Mouse (Mus musculus): ENCODE measurements at regions not wholly inside any gene's neighbourhood (a gene's known extent, or its start where the extent isn't known, plus 50 kb on each side); places are given as distances from the start of the nearest gene placed in this dataset.
A peak's percentile ranks its signal among the peaks of the same experiment; 100 is the strongest.
"Not testable (repeated sequence)": the region's sequence is repeated elsewhere in the genome, so short reads cannot be mapped to it uniquely, and the experiment has no call there.

DNA sequence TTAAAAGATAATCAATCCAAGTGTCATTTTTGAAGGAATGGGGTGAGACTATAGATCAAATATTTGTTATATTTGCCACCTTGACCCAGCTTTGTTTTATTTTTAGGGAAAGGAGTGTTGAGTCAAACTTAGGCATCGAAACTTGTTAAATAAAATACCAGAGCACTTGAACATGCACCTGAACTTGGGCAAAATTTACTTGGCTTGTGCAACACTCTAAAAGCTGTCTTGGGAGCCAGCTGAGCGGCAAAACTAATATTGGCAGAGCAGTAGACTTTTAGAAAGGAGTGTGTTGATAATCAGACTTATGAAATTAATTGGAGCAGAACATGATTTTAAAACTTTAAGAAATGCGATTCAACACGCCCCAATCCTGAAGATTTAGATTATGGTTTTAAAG lies 346.7 kb downstream of the Samd5 start:
- 85% methylated on average over 4 of the region's 4 CpGs for WGBS

DNA sequence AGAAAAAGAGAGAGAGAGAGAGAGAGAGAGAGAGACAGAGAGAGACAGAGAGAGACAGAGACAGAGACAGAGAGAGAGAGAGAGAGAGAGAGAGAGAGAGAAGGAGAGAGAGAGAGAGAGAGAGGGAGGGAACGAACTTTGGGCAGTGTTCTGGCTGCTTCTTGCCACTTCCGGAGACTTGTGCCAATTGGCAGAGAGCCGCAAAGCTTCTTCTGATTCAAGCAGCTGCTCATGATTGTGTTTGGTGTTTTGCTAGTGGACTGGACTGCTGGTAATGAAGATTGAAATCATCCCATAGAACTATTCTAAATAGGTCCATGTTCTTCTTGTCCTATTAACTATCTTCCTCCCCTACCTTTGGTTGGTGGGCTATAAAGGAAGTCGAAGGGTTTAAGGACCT lies 347.1 kb downstream of the Samd5 start:
- DNase-seq (ENCODE audit: low read depth, low spot score): not testable (repeated sequence)
- 51% methylated on average over 4 of the region's 4 CpGs for WGBS

More for the DNA sequence above, 346.7 kb downstream of the Samd5 start:
- no peak for DNase-seq (ENCODE audit: low read depth, low spot score)

GRCm38 (mm10) chr10:9312326-9312725 lies 362.7 kb downstream of the Samd5 start:
- no peak for DNase-seq (ENCODE audit: low read depth, low spot score)
- WGBS: 82% methylated on average over 6 of the region's 6 CpGs

DNA sequence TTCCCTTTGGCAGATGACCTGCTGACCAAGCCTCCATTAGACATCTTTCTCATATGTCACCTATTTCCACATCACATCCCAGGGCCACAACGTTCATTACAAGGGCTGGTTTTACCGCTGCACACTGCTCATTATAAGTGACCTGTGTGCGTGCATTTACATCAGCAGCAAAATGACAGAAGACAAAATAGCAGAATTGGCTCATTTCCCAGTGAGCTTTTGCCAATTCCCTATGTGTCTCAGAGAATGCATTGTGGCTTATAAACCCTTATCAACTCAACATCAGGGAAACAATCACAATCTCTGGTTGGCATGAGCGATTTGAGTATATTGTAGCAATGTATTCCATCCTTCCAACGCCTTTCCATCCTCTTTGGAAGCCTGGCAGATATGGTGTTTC lies 364.7 kb downstream of the Samd5 start:
- no peak for DNase-seq (ENCODE audit: low read depth, low spot score)
- WGBS: 44% methylated on average over 5 of the region's 5 CpGs

GRCm38 (mm10) chr10:9296055-9296454 lies 379.0 kb downstream of the Samd5 start:
- DNase-seq (ENCODE audit: low read depth, low spot score): no peak
- 13% methylated on average over 1 of the region's 1 CpGs for WGBS

GRCm38 (mm10) chr10:9295269-9295668 lies 379.7 kb downstream of the Samd5 start:
- DNase-seq (ENCODE audit: low read depth, low spot score): peak; percentile 37
- WGBS: 38% methylated on average over 1 of the region's 1 CpGs

- 60% methylated on average over 2 of the region's 2 CpGs for WGBS
- DNase-seq (ENCODE audit: low read depth, low spot score): no peak
These were observed 380.4 kb downstream of the Samd5 start for GRCm38 (mm10) chr10:9294620-9295019.

DNA sequence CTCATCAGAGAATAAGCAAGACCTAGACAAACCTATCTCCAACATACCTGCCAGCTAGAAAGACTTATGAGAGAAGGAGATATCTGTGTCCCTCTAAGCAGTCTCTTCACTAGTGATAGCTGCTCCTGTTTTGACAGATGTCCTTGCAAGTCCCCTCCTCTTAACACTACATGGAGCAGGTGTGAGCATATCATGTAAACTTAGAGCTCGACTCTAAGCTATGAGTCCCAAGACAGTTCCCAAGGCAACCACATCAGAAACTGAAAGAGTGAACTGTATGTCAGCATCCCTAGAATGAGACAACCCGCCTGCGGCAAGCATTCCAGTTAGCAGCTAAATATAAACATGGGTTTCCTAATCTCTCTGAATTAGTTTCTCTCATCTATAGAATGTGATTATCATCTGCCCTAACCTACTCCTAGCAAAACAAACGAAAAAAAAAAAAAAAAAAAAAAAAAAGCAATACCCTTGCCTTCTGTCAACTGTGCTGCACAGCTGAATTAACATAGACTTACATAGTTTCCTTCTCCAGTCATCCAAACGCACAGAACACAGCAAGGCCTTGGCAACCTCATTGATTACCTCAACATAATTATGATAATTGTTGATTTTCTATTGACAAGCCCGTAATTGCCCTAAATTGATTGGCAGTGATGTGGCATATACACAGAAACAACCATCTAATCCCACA lies 383.4 kb downstream of the Samd5 start:
- WGBS: 56% methylated on average over 6 of the region's 6 CpGs
- DNase-seq (ENCODE audit: low read depth, low spot score): no peak

DNA sequence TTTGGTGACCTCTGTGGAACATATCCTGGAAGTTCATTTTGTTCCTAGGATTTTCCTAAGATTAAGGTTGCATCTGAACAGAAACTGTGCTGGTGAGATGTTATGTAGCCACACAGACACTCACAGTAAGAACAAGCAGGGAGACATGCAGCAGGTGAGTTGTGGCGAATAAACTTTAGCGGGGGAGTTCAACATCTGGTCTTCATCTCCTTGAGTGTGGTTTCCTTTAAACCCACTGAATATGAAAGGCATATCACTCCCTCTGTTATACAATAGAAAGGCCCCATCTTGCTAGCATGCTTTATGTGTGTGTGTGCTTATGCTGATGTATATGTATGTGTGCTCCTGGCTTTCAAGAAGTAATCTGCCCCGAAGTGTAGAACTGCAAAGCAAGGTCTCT lies 387.1 kb upstream of the Sash1 start:
- 90% methylated on average over 3 of the region's 3 CpGs for WGBS
- no peak for DNase-seq (ENCODE audit: low read depth, low spot score)

DNA sequence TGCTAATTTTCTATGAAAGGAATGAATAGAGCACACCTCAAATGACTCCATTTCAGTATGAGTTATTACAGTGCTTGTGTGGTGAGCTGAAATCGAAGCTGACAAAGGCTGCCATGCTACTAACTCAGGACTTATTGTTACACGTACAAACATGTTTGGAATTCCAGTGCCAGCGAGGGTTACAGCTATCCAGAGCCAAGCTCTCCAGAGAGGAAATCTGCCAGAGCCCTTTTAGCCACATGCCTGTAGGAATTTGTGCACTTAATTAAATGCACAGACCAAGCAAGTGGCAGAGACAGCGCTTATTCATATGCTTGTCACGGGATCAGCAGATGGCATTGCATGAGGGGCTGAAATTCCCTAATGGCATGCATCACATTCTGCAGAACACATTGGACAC lies 386.4 kb upstream of the Sash1 start:
- DNase-seq (ENCODE audit: low read depth, low spot score): no peak
- whole genome bisulfite sequencing: 59% methylated on average over 5 of the region's 5 CpGs

- DNase-seq (ENCODE audit: low read depth, low spot score): no peak
- 58% methylated on average over 2 of the region's 2 CpGs for WGBS
These were observed 379.7 kb upstream of the Sash1 start for GRCm38 (mm10) chr10:9265528-9265927.

- no peak for DNase-seq (ENCODE audit: low read depth, low spot score)
- 49% methylated on average over 12 of the region's 12 CpGs for WGBS
These were observed 378.6 kb upstream of the Sash1 start for GRCm38 (mm10) chr10:9264309-9265000.

- DNase-seq (ENCODE audit: low read depth, low spot score): no peak
- 96% methylated on average over 1 of the region's 1 CpGs for WGBS
These were observed 372.8 kb upstream of the Sash1 start for GRCm38 (mm10) chr10:9258705-9259104.

DNA sequence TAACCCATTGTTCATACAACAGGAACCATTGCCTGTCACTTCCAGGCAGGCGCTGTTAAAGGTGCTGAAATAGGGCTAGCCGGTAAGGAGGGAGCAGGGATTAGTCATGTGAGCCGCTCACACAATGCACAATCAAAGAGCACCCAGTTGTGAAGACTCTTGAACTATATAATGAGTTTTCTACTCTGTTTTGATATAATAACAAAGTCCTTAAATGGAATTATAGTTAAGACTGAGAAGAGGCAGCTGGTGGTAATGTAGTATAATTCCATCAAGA lies 367.0 kb upstream of the Sash1 start:
- DNase-seq (ENCODE audit: low read depth, low spot score): no peak
- 25% methylated on average over 3 of the region's 3 CpGs for WGBS

DNA sequence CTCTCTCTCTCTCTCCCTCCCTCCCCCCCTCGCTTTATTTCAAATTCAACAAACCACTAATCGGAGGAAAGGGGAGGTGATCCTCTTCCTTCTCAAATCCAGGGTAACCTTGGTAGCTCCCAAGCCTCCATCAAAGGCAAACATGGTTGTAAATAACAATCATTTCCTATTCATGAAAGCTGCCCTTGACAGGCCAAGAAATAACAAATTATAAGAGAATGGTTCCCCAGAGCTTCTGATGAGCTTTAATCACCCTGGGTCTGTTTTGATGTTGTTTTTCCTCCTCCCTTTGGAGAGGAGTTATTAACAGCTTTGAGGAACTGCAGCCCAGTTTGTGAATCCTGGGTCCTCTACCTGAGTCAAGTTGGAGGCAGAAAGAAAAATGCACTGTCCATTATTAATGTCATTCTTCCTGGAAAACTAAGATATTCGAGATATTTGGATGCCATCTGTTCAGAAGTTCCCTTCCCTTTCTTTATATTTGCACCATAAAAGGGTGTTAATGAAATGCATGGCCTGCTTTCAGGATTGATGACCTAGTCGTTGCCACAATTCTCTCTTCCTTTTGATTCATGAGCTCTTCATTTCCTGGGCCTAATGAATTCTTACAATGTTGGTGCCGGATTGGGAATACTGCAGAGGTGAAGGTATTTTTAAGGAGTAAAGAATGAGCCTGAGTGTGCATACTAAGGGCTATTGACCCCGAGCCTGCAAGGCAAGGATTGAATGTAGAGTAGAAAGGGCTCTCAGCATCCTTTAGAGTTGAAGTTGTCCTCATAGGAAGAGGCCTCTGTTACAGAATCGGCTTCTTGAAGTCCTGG lies 366.5 kb upstream of the Sash1 start:
- WGBS: 55% methylated on average over 7 of the region's 7 CpGs
- no peak for DNase-seq (ENCODE audit: low read depth, low spot score)

DNA sequence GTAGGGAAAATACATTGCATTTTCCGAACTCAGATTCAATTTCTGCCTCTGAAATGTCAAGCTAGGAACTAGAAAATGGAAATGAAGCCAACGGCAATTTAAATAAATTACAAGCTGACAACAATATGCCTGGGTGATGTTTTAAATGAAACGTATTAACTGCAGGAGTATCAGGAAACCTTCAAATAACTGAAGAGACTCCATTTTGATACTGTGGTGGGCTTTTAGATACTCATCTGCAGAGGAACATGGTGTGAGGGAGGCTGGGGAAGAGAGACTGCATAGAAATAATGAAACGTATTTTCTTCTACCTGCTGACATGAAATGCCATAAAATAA lies 357.4 kb upstream of the Sash1 start:
- DNase-seq (ENCODE audit: low read depth, low spot score): no peak
- 80% methylated on average over 4 of the region's 4 CpGs for WGBS

DNA sequence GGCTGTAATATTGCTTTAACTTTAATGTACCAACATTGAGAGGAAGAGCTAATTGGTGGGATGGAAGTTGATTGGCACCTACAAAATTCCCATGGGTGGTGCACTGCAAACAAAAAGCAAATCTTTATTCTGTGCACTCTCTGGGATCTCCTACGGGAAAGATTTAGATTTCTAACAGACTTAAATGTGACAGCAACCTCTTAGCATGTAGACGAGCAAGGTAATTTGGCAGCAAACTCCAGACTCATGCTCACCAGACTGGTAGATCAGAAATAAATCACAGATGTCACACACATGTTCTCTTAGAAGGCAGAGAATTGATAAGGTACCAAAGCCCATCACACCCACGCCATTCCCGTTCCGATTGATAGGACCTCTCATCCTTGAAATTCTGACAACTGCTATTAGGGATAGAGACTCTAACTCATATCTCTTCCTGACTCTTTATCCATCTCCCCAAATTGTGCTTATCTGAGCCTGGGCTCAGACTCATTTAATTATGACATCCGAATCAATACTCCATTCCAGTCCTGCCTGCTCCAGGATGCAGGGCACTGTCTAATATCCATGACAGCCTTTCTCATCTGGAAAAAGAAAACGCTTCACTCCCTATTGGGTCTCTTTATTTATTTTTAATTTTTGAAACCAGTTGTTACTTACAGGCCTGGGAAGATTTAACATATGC lies 356.9 kb upstream of the Sash1 start:
- DNase-seq (ENCODE audit: low read depth, low spot score): no peak
- 88% methylated on average over 7 of the region's 7 CpGs for WGBS

DNA sequence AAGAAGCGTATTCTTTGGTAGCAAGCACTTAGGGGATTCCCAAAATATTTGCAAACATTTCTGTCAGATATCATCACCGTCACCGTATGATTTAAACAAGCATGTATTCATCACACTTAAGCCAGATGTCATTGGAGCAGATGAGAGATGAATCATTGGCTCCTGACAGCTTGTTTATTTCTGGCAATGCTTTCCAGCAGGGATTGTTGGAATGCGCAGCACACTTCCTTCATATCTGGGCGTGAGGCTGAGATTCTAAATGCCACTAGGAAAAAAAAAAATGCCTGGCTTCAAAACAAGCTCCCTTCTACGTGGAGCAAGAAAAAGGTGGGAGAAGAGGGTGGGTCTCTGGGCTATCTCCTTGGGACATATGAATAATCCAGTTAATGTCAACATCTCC lies 354.1 kb upstream of the Sash1 start:
- 40% methylated on average over 6 of the region's 6 CpGs for whole genome bisulfite sequencing
- no peak for DNase-seq (ENCODE audit: low read depth, low spot score)

- WGBS: 87% methylated on average over 3 of the region's 3 CpGs
- DNase-seq (ENCODE audit: low read depth, low spot score): no peak
These were observed 345.9 kb upstream of the Sash1 start for GRCm38 (mm10) chr10:9231751-9232150.

DNA sequence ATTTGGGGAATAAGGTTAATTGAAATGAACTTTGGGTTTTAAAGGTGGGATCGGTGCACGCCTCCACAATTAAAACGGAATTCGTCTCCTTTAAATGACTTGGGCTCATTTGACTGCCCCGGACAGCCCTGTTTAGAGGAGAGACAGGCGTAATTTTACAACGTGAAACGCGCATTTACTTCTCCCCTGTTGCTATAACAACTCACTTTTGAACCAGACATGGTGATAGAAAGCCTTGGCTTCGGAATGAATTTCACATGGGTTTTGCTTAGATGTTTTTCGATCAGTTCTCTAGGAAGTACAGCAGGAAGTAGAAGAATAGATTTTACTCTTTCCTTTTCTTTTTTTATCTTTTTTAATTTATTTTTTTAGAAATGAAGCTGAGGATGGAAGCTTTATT lies 343.2 kb upstream of the Sash1 start:
- no peak for DNase-seq (ENCODE audit: low read depth, low spot score)
- 82% methylated on average over 11 of the region's 11 CpGs for WGBS

All from large intestine, adult 2 months (tissue).